Mouse (Mus musculus) gastrocnemius, postnatal 4 days (tissue): ENCODE measurements at regions not wholly inside any gene's neighbourhood (a gene's known extent, or its start where the extent isn't known, plus 50 kb on each side); places are given as distances from the start of the nearest gene placed in this dataset.
A peak's percentile ranks its signal among the peaks of the same experiment; 100 is the strongest.

Source experiments
- DNase-seq, 2 experiments: peaks; one replicate each; pipeline ENCODE4 v3.0.0; 2021 to 2022; ENCODE audit warnings: low spot score in 2 of 2, mixed read lengths in 2 of 2

DNA sequence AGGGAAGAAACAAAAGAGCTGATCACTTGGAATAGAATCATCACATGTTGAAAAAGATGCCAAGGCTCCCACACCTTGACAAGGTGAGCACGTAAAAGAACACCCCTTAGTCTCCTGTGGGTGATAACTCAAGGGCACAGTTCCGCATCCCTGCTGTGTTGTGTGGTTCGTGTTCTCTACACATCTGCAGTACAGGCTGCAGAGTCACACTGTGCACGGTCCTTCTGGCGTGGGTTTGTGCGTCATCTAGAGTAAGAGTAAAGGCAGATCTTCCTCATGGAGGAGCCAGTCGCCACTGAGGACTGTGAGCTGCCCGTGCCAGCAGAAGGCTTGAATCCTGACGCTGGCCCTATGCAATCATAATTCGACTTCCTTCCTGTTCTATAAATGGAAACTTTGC lies 229.7 kb upstream of the Zfp637 start:
- no peak for DNase-seq

- DNase-seq, result no peak
Measured at GRCm38 (mm10) chr6:117611965-117612364, 229.0 kb upstream of the Zfp637 start.

DNA sequence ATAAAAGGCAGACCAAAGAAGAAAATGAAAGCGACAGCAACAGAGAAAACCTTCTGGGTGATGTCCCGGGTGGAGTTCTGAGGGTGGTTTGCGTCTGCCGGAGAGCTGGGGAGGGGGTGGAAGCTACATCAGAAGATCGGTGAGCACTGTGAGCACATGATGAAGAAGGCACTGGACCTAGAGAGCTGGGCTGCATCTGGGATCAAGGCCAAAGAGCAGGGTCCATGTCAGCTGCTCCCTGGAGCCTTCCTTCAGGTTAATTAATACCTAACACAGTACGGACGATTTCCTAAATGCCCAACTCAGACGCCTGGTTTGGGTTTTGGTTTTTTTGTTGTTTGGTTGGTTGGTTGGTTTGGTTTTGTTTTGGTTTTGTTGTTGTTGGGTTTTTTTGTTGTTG lies 228.6 kb upstream of the Zfp637 start:
- DNase-seq, result no peak

DNA sequence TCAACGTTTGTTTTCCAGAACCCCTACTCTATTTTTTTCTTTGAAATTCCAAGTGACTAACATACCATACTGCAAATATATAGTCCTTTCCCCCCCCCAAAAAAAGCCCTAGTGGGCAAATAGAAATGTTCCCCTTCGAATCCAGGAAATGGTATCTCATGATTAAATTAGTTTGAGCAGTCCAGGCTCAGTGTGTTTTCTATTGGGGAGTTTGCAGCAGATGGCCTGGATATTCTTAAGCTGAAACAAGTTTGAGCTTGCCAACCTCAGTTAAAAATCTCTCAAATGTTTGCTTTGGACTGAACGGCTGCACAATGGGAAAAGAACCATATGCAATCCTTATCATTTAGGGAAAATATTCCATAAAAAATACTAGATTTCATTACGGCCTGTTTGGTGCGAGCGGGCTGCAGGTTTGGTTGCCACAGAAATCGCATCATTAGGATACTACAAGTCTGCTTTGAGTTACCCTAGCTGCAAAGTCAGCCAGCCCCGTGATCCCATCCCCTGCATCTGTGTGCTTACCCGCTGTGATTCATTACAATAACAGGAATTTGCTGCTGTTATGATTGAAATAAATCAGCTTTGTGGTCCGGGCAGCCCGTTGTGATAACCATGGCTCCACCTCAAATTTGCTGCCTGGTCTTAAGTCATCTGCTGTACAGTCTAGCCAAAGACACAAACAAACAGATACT lies 227.2 kb upstream of the Zfp637 start:
- peak in 1 of 2 experiments; percentile 15 for DNase-seq

DNA sequence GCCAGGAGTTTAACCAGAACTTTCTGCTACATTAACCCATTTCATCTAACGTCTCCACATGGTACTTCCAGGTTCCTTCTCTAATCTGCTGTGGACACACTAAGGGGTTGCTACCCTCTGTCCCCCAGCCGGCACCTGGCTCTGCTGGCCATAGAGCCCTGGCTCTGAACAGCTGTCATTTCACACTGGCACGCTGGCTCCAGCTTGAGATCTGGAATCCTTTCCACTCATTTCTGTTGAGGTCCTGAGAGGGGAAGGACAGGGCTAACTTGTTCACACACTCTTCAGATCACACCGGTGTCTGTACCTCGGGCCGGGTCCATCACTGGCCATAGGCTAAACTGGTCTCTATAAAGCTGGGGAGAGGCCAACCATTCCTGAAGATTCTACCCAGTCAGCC lies 226.6 kb upstream of the Zfp637 start:
- DNase-seq, result no peak

DNA sequence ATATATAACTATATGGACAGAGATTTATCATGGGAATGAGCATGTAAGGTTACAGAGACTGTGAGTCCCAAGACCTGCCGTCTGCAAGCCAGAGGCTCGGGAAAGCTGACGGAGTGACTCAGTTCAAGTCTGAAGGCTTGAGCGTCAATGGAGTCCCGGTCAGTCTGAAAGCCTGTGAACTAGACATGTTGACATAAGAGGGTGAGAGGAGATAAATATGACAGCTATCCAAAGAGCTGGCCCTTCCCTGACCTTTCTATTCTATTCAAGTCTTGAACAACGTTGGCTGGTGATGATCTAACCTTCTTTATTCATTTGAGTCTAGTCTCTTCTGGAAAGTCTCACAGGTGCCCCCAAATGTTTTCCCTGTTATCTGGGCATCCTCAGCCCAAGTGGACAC lies 223.8 kb upstream of the Zfp637 start:
- DNase-seq, result no peak

DNA sequence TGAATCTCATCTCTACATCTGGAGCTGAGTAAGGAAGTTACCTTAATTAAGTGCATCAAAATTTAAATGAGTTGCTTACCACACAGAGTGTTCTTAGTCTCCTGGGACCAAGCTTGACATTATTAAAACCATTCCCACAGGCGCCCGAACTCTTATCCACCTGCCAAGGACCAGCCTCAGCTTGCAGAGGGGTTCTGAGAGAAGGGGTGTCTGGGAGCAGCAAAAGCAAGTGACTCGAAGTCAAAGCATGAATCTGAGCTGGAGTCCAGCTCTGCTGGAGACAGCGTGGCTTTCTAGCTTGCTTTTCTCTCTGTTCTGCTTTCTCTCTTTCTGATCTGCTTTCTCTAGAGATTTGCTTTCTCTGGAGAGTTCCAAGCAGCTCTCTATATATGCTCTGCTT lies 223.0 kb upstream of the Zfp637 start:
- no peak for DNase-seq

DNA sequence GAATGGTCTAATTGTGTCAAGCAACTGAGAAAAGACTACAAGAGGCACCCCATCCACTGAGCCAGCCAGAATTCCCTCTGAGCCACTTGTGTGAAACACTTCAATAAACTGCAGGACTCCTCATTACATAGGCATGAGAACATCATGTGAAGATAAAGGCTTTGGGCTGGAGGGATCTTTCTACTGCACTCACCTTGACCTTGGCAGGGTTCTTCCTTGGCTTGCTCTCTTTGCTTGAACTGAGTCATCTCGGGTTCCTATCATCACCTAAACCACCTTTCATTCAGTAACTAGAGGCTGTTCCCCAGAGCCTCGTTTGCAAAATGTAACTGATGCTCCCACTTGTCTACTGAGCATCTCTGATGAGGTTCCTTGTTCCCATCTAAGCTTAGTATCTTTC lies 221.4 kb upstream of the Zfp637 start:
- DNase-seq, result no peak

DNA sequence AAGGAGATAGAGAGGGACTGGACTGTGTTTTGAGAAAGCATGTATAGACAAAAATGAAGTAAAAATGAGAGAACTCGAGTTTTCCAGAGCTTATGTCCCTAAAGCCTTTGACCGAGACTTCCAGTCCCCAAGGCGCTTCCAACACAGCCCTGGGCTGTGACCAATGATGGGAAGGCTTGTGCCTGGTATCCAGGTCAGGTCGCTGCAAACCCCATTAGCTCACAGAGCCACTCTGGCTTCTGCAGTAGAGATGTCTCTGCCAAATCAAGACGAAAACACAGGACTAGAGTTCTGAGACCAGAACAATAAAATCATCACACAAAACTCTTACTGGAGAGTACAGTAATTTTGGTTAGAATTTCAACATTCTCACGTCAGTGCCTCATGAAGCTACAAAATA lies 218.5 kb upstream of the Zfp637 start:
- DNase-seq, result no peak

DNA sequence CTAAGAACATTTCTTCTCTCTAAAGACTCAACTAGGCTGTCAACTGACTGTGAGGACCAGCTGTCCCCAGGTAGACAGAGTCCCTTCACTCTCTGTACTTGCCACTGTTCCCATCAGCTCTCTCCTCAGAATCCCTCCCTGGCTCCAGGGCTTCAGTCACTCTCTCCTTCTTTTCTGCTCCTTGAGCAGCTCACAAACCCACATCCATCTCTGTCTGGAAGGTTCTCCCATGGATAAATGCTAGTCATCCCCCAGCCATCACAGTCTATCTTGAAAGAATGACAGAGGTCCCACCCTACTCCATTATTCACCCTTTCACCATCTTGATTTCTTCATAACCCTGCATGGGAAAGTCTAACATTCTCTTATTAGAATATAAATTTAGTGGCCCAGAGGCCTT lies 218.0 kb upstream of the Zfp637 start:
- DNase-seq, result no peak

DNA sequence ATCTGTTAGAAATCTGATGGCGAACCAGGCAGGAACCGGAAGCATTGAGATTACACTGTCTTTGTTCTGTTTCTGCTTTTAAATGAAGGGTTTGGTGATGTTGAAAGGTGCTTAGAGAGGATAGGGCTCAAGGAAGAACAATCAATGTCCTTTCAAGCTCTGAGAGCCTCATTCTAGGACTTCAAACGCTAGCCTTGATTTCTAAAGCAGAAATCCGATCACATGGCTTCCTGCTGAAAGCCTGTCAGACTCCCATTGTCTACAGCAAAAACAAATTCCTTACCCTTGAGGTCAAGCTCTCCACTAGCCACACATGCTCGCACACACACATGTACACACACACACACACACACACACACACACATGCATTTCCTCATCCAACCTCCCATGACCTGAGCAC lies 215.3 kb upstream of the Zfp637 start:
- DNase-seq, result no peak

GRCm38 (mm10) chr6:117627461-117627860 lies 213.5 kb upstream of the Zfp637 start:
- no peak for DNase-seq

DNA sequence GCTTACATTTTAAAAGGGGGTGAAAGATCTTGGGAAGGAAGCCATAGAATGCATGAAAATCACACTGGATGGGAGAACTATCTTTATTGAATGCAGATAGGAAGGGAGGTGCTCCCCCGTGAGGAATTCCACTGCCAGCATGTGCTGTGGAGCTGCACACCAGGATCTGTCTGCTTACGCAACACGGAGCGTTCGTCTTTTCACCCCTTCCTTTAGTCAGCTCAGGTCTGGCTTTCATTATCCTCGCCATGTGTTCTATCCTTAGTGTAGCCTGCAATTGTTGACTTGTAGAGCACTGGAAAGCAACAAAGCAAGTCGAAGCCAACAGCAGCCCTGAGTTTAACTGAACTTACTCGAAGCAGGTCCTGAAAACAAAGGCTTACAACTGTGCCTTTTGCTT lies 194.4 kb upstream of the Zfp637 start:
- DNase-seq, result no peak

- DNase-seq, result no peak
Measured at GRCm38 (mm10) chr6:117650541-117650940, 190.4 kb upstream of the Zfp637 start.

DNA sequence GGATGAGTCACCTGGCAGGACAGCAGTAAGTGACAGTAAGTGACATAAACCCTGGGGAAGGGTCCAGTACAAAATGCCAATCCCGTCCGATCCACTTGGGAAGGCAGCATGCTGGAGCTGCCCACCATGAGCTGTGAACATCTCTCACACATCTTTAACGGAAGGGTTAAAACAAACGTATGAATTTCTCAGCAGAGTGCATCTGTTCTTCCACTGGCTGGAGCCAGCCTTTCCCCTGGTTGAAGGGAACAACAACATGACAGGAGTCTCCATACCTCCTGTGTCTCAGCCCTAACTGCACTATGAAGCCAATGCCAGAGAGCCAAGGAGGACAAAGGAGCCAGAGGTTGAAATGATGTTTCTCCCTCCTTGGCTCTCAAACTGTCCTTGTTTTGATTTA lies 189.4 kb upstream of the Zfp637 start:
- no peak for DNase-seq

DNA sequence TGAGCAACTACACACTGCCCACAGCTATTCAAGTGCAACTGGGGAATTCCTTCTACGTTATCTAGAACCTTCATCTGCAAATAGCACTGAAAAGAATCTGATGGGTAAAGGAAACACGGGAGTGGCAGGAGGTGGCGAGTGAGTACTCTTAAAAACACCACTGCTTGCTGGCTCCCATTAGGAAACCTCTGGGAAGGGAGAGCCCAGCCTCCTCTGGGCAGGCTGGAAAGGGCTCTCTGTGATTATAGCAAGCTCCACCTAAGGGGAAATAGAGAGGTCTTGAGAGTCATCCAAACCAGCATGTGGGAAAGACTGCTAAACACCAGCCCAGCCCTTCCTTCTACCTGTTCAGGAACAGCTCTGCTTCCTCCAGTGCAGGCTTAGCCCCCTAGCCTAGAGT lies 189.0 kb upstream of the Zfp637 start:
- no peak for DNase-seq

DNA sequence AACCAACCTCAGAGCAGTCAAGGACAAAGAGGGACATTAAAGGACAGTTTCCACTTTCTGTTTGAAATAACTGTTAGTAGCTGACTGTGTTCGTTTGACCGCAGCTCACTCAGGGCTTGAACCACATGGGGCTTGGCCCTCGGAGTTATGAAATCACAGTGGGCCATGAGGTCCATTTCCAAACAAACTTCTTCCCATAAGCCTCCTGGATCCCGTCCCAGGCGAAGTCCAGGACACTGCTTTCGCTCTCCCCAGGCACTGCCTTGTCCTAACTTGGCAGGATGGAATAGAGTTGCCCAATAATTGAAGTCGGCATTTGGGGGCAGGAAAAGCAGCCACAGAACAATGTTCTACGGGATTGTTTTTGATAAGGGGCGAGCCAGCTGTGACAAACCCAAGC lies 188.1 kb upstream of the Zfp637 start:
- peak in 1 of 2 experiments; percentile 18 for DNase-seq

- DNase-seq, result no peak
Measured at GRCm38 (mm10) chr6:117653886-117654425, 187.0 kb upstream of the Zfp637 start.

DNA sequence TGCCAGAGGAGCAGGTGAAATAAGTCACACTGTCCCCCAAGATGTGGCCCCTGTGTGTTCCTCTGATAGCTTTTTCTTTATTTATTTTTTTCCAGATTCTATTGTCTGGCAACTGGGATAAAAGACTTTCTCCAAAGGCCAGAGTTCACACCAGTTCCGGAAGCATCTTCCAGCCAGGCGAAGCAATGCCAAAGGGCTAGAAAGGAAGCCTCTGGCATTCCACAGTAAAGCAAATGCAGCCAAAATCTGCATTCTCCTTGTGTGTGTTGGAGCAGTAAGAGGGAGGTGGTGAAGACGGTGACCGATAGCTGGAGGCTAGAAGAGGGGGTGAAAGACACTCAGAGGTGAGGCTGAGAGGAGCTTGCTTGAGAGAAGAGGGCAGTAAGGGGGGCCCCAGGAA lies 185.0 kb upstream of the Zfp637 start:
- DNase-seq, result no peak

- DNase-seq, result no peak
Measured at GRCm38 (mm10) chr6:117660576-117660975, 180.4 kb upstream of the Zfp637 start.

GRCm38 (mm10) chr6:117662635-117663034 lies 178.3 kb upstream of the Zfp637 start:
- DNase-seq, result no peak

- no peak for DNase-seq
Measured at GRCm38 (mm10) chr6:117670337-117670736, 170.6 kb upstream of the Zfp637 start.

DNA sequence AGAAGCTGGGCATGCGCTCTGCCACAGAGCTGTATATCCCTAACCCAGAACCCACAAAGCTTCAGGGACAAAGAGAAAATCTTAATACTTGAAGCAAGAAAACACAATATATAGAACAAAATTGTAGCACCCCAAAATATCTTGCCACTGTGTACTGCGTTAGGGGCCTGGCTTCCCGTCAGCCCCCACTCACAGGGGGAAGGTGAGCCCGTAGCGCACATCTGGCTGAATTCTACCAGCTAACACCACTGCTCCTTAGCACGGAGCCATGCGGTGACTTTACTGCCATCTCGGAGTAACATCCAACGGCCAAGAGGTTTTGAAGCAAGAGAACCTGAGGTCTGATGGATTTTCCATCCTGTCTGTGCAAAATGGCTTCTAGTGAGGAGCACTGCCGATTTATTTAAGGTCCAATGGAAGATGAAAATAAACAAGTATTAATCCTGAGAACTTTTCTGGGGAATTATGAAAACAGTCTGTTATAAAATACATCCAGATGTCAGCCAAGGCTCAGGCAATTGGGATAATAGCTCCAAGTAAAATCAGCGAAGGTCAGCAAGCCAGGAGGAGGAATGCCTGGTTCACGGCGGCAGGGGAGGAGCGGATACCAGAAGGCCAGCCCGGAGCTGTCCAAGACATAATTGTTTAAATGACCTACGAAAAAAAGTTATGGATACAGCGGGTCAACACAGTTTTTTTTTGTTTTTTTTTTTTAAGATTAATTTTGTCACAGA lies 170.0 kb upstream of the Zfp637 start:
- DNase-seq, result no peak
